Mouse (Mus musculus) heart, postnatal 0 days (tissue): ENCODE data around the gene Reep6.

Experiments used
- CTCF ChIP-seq: IDR thresholded peaks from 2 replicates; pipeline ENCODE4 v1.5.1; 2016; ENCODE audit warnings: antibody characterized with exemption, control low read depth, low read depth
- EP300 ChIP-seq: IDR thresholded peaks from 2 replicates; pipeline ENCODE4 v1.6.1; 2016; ENCODE audit warnings: antibody characterized with exemption, low read depth

DNA sequence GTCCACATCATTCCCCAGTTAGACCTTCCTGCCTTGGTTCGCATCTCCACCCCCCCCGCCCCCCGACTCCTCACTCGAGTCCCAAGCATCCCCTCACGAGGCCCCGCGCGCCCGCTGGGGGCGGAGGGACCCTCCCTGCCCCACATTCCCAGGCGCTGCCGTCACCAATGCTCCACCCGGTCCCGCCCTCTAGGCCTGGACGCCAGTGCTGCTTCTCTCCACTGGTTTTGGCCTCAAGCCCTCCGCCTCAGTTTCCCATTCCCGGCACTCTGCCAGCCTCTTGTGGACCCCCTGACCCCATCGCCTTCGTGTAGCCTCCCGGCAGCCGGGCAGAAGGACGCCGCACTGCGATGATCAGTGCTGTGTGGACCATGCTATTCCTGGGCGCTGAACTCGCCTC lies 19.2 kb downstream of the Reep6 start:
- TF ChIP-seq CTCF (no peak), EP300 (no peak)
